Mouse (Mus musculus) fat pad, adult 2 months (tissue): ENCODE results near the gene Iqcf6.
"Not testable (repeated sequence)": the region's sequence is repeated elsewhere in the genome, so short reads cannot be mapped to it uniquely, and the experiment has no call there.

Experiments used
- DNase-seq: peaks from one replicate; pipeline ENCODE4 v3.0.0-alpha.2; 2011; ENCODE audit warnings: low read depth, low spot score; ENCODE audit errors: extremely low read depth

The Iqcf6 gene

DNA sequence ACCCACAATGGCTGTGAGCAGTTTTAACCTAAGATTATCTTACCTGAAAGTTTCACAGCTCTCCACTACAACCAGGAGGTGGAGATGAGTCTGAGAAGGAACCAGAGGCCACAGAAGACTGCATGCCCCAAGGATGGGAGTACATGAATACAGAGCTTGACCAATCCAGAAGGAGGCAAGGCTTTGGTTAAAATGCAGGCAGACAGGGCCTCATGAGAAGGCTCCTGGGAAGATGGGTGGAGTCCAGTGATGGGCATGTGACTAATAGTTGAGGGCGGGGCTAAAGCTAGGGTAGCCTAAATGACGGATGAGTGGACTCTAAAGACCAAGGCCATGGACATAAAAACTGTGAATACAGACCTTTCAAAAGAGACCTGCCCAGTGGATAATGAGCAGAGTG is at the start of gene Iqcf6:
TSS of gene Iqcf6 (plus strand) at position 301 of the 400 bp plus-strand sequence.
- no peak for DNase-seq

DNA sequence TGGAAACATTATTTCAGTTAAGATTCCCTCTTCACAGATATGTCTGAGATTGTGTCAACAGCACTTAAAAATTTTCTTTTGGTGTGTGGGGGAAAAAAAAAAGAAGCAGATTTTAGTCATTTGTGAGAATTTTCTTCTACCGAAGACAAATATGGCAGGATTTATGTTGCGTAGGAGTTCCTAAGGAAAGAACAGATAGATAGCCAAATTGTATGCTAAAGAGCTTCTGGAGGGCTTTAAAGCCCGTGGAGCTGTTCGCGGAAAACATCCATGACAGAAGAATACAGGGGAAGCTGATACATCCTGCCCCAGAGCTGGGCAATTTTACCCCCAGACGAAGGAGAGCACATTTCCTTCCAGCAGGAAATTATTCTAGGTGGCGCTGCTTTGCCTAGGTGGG is 46.4 kb upstream of the Iqcf6 start:
- DNase-seq = no peak

DNA sequence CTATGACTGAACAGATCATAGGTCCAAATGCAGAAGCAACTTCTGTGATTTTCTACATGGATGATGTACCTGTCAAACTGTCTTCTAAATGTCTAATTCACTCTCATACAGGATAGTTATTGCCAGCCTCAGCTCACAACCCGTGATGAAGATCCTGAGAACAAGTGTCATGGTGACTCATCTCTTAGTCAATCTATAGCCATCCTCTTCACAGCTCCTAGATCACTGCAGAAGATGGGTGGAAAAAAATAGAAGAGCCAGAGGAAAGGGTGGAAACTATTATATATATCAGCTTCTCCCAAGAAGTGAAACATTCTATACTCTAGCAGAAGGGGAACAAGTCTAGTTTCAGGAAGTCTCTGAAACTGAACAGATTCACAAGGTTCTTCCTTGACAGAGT is 43.8 kb upstream of the Iqcf6 start:
- no peak for DNase-seq

DNA sequence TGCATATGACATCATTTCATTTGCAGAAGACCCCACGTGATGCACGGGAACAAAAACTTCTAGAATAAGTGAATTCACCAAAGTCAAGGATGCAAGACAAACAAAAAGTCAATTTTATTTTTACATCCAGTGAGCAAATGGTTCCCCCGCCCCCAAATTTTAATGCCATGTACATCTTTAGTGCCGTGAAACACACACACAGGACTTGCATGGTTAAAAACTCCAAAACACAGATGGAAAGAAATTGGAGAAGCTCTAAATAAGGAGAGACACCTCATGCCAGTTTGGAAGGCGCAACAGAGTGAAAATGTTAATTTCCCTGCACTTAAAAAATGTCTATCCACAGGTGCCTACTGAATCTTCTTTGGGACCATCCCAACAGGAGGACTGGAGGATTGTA is 34.2 kb upstream of the Iqcf6 start:
- DNase-seq = no peak

DNA sequence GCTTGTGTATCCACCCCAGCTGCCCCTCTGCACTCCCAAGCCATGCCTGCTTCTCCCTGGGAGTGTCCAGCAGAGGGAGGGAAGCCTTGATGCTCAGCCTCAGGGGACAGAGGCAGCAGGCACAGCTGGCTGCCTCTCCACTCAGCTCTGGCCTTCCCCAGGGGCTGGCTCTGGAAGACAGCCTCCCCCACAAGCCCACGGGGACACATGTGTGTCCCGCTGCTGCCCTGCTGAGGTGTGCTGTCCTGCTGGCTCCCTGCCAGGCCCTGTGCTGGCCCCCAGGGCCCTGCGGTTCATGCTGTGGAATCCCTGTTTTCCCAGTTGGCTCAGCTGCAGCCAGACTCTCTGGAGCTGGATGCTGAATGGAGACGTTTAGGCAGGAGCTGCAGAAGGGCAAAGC is 31.0 kb upstream of the Iqcf6 start:
- DNase-seq = not testable (repeated sequence)

DNA sequence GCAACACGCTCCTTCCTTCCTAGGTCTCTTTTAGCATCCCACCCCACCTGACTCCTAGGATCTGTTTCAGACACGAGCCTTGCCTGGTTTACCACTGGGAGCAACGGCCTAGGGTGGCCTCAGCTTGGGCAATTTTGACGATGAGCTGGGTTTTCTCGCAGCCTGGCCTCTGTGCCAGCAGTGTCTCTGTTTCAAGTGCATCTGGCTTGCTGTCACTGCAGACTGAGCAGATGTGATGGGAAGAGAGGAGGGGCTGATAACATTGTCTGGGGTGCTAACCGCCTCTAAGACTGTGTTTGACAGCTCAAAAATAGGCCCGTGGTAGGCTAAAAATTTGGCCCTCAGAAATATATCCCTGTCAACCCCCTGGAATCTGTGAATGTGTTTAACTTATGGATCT is 30.5 kb upstream of the Iqcf6 start:
- no peak for DNase-seq

DNA sequence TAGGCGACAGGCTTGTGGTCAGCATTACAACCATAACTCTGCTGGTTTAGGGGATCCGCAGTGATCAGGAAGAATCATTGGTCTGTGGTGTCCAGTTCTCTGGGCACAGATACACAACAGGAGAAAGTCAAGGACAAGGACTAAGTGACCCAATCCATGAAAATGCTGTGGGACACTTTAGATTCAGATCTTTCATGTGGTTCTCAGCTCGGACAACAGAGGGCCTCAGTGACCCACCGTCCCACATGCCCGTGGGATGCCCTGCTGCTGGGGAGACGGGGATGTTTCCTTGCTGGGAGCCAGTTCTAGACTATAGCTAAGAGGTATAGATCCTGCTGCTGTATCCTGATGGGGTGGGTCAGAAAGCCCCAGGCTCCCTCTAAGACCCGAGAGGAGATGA is 27.9 kb upstream of the Iqcf6 start:
- no peak for DNase-seq

DNA sequence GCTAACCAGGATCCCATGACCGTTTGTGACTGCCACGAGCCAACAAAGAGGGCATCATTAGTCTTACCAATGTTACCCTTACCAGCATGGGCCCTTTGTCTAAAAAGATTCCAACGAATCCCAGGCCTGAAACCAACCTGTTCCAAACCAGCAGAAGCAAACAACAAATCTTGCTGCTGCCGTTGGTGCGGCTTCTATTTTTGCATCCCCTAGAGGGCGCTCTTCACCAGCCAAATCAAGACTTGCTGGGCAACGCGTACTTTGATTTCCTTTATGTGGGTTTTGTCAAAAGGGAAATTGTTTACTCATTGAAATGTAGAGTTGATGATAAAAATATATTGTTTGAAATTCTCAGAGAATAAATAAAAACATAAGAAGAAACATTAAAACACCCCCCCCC is 25.8 kb upstream of the Iqcf6 start:
- no peak for DNase-seq

DNA sequence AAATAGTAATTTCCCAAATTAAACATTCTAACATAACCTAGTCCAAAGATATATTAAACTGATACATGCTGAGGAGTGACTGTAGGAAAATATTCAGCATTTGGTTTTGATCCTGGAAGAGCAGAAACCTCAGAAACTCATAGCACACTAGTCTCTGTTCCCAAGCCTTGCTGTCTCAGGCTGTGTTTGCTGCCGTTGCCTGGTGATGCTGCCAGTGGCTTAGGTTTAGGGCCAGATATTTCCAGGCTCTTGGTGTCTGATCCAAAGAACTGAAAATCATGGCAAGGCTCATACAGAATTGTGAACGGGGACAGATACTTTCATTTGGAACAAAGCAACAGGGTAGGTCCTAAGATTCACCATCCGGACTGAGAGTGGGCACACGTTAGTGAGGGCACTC is 15.7 kb upstream of the Iqcf6 start:
- no peak for DNase-seq

DNA sequence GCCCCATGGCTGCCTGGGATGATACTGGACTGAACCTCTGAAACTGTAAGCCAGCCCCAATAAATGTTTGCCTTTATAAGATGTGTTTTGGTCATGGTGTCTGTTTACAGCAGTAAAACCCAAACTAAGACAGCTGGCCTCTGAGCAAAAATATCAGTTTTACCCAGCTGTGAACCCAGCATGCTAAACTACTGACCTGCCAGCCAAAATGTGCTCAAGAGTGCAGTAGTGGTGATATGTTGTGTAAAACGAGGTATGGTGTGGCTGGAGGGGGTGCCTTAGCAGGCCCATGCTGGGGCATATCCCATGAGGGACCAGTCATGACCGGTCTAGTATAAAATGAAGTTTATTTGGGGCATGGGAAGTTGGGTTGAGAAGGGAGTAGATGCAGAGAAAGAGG is 12.4 kb upstream of the Iqcf6 start:
- DNase-seq = no peak

DNA sequence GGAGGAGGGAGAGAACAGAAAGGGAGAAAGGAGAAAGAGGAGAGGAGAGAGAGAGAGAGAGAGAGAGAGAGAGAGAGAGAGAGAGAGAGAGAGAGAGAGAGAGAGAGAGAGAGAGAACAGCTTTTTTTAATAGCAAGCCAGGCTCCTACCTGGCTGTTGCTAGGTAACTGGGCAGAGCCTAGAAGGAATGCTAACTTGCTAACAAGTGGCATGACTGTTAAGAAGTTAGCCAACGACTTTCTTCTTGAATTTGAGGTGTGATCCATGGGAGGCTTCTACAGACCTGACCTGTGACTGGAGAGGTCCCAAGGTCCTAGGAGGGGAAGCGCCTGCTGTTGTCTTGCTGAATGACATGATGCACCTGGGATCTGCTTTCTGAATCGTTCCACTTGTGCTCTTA is 11.8 kb upstream of the Iqcf6 start:
- no peak for DNase-seq

DNA sequence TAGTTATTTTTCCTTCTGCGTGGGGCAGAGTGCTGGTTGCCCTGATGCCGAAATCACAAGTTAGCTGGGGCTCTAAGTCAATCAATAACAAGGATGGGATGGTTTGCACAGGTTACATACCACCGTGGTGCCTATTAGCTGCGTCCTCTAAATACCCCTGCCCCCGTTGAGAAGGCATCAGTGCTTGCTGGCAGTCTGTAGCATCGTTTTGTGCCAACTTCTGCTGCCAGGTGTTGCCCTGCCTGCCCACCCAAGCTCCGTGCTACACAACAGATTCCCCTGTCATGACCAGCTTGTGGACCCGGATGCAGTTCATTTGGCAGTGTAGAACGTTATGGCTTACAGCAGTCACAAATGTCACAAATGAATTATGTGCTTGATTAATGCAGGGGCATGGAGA is 10.1 kb upstream of the Iqcf6 start:
- DNase-seq = no peak

DNA sequence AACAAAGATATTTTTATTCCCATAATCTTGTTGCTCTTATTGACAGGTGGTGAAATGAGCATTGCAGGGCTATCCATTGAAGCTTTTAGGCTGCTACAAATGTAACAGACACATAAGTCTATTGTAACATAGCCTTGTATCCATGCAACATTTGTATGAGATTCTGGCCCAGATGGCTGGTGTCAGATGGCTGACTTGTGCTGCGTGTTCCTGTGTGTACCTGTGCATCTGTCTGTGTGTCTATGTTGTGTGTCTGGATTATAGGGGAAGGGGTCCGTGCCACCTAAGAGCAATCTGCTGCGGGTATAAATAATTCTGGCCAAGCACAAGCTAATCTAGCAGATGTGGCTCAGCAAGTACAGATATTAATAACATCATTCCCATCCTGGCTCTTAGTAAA is 8.9 kb upstream of the Iqcf6 start:
- DNase-seq = no peak

DNA sequence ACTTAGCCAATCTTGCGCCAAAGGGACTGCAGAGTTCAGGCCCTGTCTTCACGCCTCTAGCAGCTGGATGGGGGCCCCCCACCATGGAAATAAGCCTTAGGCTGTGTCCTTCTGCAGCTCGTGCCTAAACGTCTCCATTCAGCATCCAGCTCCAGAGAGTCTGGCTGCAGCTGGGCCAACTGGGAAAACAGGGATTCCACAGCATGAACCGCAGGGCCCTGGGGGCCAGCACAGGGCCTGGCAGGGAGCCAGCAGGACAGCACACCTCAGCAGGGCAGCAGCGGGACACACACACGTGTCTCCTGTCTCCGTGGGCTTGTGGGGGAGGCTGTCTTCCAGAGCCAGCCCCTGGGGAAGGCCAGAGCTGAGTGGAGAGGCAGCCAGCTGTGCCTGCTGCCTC is 1.4 kb downstream of the Iqcf6 start:
- not testable (repeated sequence) for DNase-seq

DNA sequence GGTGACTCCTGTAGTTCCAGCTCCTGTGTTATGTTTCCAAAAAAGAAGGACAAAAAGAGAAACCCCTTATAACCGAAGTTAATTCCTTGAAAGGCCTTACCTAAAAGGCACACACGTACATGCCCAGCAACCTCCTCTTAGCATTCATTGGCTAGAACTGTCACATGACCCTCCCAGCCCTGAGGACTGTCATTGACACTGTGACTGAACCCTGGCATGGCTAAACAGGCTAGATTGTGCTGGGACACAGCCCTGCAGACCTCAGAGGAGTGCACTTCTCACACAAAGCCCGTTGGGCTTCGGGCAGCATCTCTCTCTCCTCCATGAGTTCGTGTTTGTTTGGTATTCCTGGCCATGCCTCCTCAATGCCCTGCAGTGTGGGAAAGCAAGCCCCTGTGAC is 5.8 kb downstream of the Iqcf6 start:
- no peak for DNase-seq

DNA sequence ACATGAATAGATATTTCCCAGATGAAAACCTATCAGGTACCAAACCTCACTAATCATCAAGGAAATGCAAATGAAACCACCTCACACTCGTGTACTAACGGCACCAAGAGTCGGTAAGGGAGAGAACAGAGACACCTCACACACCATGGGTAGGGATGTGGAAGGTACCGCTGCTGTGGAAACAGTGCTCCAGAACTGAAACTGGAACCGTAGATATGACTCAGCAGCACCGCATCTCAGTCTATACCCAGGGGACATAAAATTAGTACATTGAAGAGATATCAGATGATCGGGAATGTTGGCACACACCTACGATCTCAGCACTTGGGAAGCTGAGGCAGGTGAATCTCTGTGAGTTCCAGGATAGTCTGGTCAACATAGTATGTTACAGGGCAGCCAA is 11.8 kb downstream of the Iqcf6 start:
- no peak for DNase-seq

DNA sequence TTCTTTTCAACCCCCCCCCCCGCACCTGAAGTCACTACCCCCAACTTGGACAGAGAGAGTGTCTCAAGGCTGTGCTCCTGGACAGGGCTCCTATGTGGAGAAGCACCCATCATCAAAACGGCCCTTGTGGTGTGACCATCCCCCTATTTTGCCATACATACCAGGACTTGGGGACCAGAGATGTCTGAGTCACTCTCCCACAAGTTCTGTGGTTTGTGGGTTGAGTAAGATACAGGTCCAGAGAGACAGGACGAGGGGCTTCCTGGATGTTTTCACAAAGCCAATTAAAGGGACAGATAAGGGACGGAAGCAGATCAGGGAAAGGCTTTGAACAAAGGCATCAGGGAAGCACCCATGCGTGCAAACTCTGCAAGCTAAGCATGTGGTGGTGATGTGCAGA is 15.0 kb downstream of the Iqcf6 start:
- no peak for DNase-seq

DNA sequence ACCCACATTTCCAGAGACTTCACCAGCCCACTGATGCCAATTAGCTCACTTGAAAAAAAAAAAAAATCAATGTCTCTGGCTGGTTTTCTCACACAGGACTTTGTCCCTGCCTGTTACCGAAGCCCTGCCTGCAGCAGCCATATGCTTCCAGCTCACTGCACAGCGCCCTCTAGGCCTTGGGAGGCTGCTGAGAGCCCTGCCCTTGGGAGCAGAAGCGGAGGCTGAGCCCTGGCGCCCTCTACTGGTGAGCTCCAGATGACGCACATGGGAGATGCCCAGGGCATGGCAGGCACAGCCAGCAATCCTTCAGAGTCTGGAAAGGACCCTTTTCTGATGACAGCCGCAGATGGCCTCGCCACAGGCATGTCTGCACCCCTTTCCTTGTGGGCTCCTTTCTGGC is 16.7 kb downstream of the Iqcf6 start:
- DNase-seq = no peak

DNA sequence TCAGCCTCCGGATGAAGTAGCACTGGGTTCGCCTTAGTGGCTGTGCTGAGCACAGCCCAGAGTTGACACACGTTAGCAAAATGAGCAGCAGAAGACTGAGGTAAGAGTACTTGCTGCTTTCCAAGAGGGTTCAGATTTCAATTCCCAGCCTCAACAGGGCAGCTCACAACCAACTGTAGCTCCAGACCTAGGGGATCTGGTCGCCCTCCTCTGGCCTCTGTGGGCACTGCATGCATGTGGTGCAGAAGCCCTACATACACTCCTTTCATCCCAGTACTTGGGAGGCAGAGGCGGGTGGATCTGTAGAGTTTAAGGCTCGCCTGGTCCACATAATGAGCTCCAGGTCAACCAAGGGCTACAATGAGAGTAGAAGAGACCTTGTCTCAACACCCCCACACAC is 17.4 kb downstream of the Iqcf6 start:
- no peak for DNase-seq

DNA sequence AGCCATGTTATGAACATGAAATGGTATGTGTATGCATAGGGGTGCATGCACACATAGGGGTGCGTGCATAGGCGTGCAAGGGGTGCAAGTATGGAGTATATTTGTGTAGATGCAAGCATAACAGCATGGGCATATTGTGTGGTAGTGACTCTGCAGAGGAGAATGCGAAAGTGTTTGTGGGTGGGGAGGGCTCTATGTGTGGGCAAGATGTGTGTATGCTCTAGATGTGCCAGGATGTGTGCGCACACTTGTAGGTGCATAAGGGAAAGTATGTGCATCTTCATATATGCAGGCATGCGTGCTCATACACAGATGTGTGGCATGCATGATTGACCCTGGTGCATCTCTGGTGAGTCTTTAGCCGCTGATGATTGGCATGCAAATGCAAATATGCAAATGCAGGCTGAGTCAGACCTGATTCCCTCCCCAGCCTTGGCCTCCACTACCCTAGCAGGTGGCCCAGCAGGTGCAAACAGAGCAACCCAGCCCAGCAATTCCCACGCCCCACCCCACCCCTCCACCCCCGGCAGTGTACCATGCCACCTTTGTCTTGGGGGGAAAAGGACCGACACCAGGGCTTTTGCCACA is 19.4 kb downstream of the Iqcf6 start:
- DNase-seq = no peak

DNA sequence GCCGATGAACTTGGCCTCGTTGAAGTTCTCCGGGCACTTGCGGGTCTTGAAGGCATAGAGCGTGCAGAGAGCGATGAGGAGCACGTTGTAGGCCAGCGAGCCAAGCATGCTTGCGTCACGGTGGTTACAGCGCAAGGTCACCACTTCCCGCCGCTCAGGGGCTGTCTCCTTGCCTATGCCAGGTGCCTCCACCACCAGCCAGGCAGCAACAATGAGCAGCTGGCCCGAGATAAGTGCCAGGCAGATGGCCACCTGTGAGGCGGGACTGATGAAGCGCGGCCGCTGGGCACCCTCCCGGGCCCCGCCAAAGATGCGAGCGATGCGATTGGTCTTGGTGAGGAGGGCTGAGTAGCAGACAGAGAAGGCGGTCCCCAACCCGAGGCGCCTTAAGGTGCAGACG is 20.8 kb downstream of the Iqcf6 start:
- DNase-seq = no peak

DNA sequence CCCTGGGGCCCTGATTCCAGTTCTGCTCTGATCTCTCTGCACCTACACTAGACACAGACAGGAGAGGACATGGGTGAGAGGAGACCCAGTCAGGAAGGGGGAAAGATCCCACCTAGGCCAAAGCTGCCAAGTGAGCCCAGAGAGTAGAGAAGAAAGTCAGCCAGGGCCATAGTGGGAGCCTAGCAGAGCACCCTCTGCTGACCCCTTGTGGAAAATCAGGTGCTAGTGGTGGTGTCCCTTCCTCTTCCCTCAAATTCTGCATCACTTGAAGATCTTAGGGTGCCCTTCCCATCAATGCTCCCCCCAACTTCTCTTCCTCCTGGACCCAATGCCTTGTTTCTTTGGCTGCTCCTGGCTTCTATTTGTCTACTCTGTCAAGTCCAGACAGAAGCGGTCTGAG is 26.3 kb downstream of the Iqcf6 start:
- no peak for DNase-seq

DNA sequence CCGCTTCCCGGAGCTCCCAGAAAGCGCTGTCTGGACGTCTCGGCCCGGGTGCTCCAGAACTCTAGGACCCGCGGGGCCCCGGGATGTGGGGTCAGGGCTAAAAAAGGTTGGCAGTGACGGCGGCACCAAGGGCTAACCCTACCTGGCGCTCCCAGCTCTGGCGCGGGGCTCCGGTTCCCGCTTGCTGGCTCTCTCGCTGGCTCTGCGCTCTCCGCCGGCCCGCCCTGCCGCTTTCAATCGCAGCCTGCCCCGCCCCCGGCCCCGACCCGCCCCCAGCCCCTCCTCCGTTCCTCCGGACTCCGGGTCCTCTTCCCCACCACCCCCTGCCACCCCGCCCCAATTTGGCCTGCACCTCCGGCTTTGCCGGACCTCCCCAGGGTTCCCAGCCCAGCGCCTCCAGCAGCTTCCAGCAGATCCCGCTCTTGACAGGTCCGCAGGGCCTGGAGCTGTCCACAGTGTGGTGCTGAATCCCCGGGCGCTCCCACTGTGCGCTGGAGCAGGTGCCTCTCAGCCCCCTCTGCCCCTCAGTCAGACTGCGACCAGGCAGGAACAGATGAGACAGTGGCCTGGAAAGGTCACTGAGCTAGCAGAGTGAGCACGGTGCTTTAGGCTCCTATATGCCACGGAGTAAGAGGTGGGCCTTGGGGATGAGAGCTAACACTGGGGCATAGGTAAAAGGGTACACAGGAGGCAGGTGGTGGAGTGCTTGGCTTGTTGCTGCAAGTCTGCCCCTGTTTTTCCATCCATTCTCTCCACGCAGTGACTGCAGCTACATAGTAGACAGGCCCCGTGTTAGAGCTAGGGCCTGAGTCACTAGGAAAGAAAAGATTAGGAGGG is 29.7 kb downstream of the Iqcf6 start, which contains the start of gene Grm2:
TSS of gene Grm2 (minus strand) at position 199 of the 837 bp plus-strand sequence.
- no peak for DNase-seq
